ENCODE assay signal across 9 mouse cellular contexts in the genomic region with DNA sequence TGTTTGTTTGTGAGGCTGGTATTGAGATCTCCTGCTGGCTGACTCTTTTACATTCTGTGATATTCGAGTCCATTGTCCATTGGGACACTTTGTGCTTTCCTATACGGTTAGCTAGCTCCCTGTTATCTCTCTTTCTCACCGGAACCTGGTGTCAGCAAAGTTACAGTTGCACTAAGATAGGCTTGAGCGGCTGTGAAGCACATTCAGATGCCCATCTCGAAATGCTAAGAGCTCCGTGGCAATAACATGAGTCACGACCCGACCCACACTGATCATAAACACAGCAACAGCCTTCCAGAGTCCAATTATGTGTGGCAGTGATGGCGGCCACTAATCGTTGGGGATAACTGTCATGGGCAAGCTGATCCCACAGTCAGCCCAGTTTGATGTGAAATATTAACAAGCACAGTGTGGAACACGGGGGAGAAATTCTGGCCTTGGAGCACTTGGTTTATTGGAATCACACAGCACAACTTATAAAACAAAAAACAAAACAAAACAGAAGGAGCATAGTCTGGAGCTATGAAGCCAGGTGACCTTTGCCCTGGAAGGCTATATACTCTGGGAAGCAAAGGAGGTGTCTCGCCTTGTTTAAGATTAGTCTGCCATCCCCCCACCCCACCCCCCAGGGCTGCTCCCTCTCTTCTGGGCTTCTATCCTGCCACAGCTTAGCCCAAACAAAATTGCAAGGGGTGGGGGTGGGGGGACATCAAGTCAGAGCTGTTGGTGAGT. TPM values are rescaled to one million over a fixed set of nuclear protein-coding genes. Genes with fewer than 3 reads are reported as not detected.
DNase-seq lines count a peak whose midpoint lies in the region; ATAC-seq and TF ChIP-seq lines count a peak whose summit lies in the region.
"Had no signal": no experiment of that assay in that cellular context is flagged by ENCODE, and none has a peak within 500 bp of the region (broad histone marks: within the 10 kb centered on the region; RNA-seq: fewer than 3 reads in every experiment).

No protein-coding gene starts in this region.

- WGBS in midbrain, embryonic 10.5 days, result 50% methylated on average over 12 of the region's 12 CpGs
- 42% methylated on average over 12 of the region's 12 CpGs for WGBS in midbrain, postnatal 0 days
- WGBS in liver, embryonic 12.5 days (ENCODE audit: insufficient replicate concordance), result 14% methylated on average over 12 of the region's 12 CpGs

- 0 out of 2 replicates have a peak overlapping the region, but pooled peaks have one; percentile 46 for H3K27ac ChIP-seq in midbrain, embryonic 10.5 days (replicated peaks)
- no peak overlapping the region for H3K27ac ChIP-seq in midbrain, postnatal 0 days (ENCODE audit: low read depth, low read length)
- peak overlapping the region; percentile 88 for H3K27ac ChIP-seq in liver, embryonic 12.5 days

- ATAC-seq in midbrain, postnatal 0 days (ENCODE audit: low FRiP score), result no peak
- peak; percentile 77 for ATAC-seq in liver, embryonic 12.5 days

- no peak overlapping the region for H3K4me3 ChIP-seq in midbrain, embryonic 10.5 days
- H3K4me3 ChIP-seq in midbrain, postnatal 0 days (ENCODE audit: low read depth, low read length), result no peak overlapping the region
- H3K4me3 ChIP-seq in liver, embryonic 12.5 days, result peak overlapping the region; percentile 45

- H3K36me3 ChIP-seq in midbrain, embryonic 10.5 days, result 0 out of 2 replicates have a peak, but pooled peaks cover 2% of the 10 kb centered on the region
- no peaks in the 10 kb centered on the region for H3K36me3 ChIP-seq in midbrain, postnatal 0 days (ENCODE audit: insufficient read depth, low read length)
- peaks cover 9% of the 10 kb centered on the region; the same call in 1 of the 2 replicates for H3K36me3 ChIP-seq in liver, embryonic 12.5 days

- no peaks in the 10 kb centered on the region for H3K27me3 ChIP-seq in midbrain, embryonic 10.5 days (ENCODE audit: low read depth, poor library complexity, severe bottlenecking)
- no peaks in the 10 kb centered on the region for H3K27me3 ChIP-seq in midbrain, postnatal 0 days (ENCODE audit: insufficient read depth, low read length)
- no peaks in the 10 kb centered on the region for H3K27me3 ChIP-seq in liver, embryonic 12.5 days (replicated peaks)

- H3K4me2 ChIP-seq in midbrain, postnatal 0 days (ENCODE audit: low read depth, low read length, poor library complexity, severe bottlenecking), result no peak overlapping the region
- H3K4me2 ChIP-seq in liver, embryonic 12.5 days, result peak overlapping the region; percentile 70

- H3K9me3 ChIP-seq in midbrain, embryonic 10.5 days (replicated peaks), result no peaks in the 10 kb centered on the region
- no peaks in the 10 kb centered on the region for H3K9me3 ChIP-seq in midbrain, postnatal 0 days (ENCODE audit: low read length)
- no peaks in the 10 kb centered on the region for H3K9me3 ChIP-seq in liver, embryonic 12.5 days (replicated peaks)

- DNase-seq in adrenal gland, postnatal 14 days, result peak; percentile 21
- no peak for DNase-seq in adrenal gland, postnatal 10 days
- no peak for DNase-seq in midbrain, embryonic 10.5 days (ENCODE audit: low spot score)
- DNase-seq in midbrain, postnatal 0 days (ENCODE audit: low spot score), result no peak
- DNase-seq in yolk sac, embryonic 10.5 days (ENCODE audit: low spot score), result peak; percentile 60
- DNase-seq in right cerebral cortex, adult 2 months (ENCODE audit: low spot score in 2 of 2), result no peak
- DNase-seq in thymus, postnatal 14 days, result no peak

- TF ChIP-seq CTCF in midbrain, postnatal 0 days (IDR thresholded peaks at IDR 0.05), result no peak

- H3K9ac ChIP-seq in midbrain, postnatal 0 days (replicated peaks; ENCODE audit: low read length, poor library complexity, severe bottlenecking), result no peak overlapping the region
- peak overlapping the region; percentile 70 for H3K9ac ChIP-seq in liver, embryonic 12.5 days

- H3K4me1 ChIP-seq in midbrain, embryonic 10.5 days, result peaks cover 30% of the 10 kb centered on the region
- 0 out of 2 replicates have a peak, but pooled peaks cover 3% of the 10 kb centered on the region for H3K4me1 ChIP-seq in midbrain, postnatal 0 days (ENCODE audit: insufficient read depth, low read length)
- H3K4me1 ChIP-seq in liver, embryonic 12.5 days, result peaks cover 96% of the 10 kb centered on the region

RNA-seq across cellular contexts. Expression of a gene that starts 7.5 kb away (rescaled TPM):
- total RNA-seq in adrenal gland, postnatal 14 days (2021), result 36.9 and 46.0 TPM in 2 replicates
- total RNA-seq in adrenal gland, postnatal 10 days (2021), result 10 to 100 TPM; 36.0 to 45.7 TPM
- polyA plus RNA-seq in midbrain, embryonic 10.5 days (2016; fragmentation: Nextera tagmentation; extraction: Ambion mirVana), result 9.8 and 9.9 TPM in 2 replicates
- total RNA-seq in midbrain, postnatal 0 days (2014; rRNA removed), result 68.5 and 76.5 TPM in 2 replicates
- polyA plus RNA-seq in midbrain, postnatal 0 days (2015; fragmentation: Nextera tagmentation; extraction: Ambion mirVana), result 18.7 and 22.8 TPM in 2 replicates
- 14.2 and 14.4 TPM in 2 replicates for polyA plus RNA-seq in liver, embryonic 12.5 days (2016; fragmentation: Nextera tagmentation; extraction: Ambion mirVana)

RNA-seq across cellular contexts. Expression of a gene that starts 57.7 kb away (rescaled TPM):
- total RNA-seq in adrenal gland, postnatal 14 days (2021), result not detected in 2 replicates
- total RNA-seq in adrenal gland, postnatal 10 days (2021), result under 1 TPM in 1 of 2 experiments, not detected in 1; 0.15 TPM
- polyA plus RNA-seq in midbrain, embryonic 10.5 days (2016; fragmentation: Nextera tagmentation; extraction: Ambion mirVana), result not detected in 2 replicates
- total RNA-seq in midbrain, postnatal 0 days (2014; rRNA removed), result not detected in 2 replicates
- 0.02 TPM in 1 of 2 replicates, not detected in the other for polyA plus RNA-seq in midbrain, postnatal 0 days (2015; fragmentation: Nextera tagmentation; extraction: Ambion mirVana)
- not detected in 2 replicates for polyA plus RNA-seq in liver, embryonic 12.5 days (2016; fragmentation: Nextera tagmentation; extraction: Ambion mirVana)
- total RNA-seq: layer of hippocampus, postnatal 10 days had no signal

Comparison
In these comparisons a context has a peak if more than half of its experiments do, and no peak if none do; other contexts are left out.
1. DNase-seq: peak in adrenal gland, postnatal 14 days (single experiment) and yolk sac, embryonic 10.5 days (single experiment); none in adrenal gland, postnatal 10 days (single experiment), midbrain, embryonic 10.5 days (single experiment), midbrain, postnatal 0 days (single experiment), right cerebral cortex, adult 2 months (0 of 2) and thymus, postnatal 14 days (single experiment).